Mouse (Mus musculus) layer of hippocampus, adult 6 months (tissue): ENCODE results near the gene Rai2. TPM values are rescaled to one million over a fixed set of nuclear protein-coding genes. Genes with fewer than 3 reads are reported as not detected.

Source experiments
- long read RNA-seq, 2 experiments: library from polyadenylated mRNA; unstranded; transcript quantifications; one replicate each; pipeline ENCODE4 v2.0.0; 2019 to 2020
- polyA plus RNA-seq: library from polyadenylated mRNA; unstranded; fragments of <200 nt; fragmentation: Nextera tagmentation; gene quantifications from 2 replicates; pipeline ENCODE4 v1.2.3, GENCODE M21; 2021

Rai2 gene
- 4.6 and 5.0 TPM in 2 replicates for polyA plus RNA-seq
- long read RNA-seq, experiment 1, partial matches to known transcripts, result 0 of 2 reads
- long read RNA-seq, experiment 1, other reads (novel, unspliced or antisense), result 1 of 2 reads
- long read RNA-seq, experiment 2, transcript Rai2-201 (2 exons, 2,204 nt), result minor isoform, 8 of 26 reads
- long read RNA-seq, experiment 2, transcript Rai2-202 (2 exons, 2,165 nt), result major isoform, 11 of 26 reads
- long read RNA-seq, experiment 2, partial matches to known transcripts, result 0 of 26 reads
- long read RNA-seq, experiment 2, other reads (novel, unspliced or antisense), result 7 of 26 reads

GRCm38 (mm10) chrX:161716865-161717763 lies at the start of gene Rai2:
Rai2 (plus strand) TSS chrX:161717069.

